Mouse (Mus musculus) small intestine, adult 2 months (tissue): ENCODE measurements around the gene Fpr1.
"Not testable (repeated sequence)": the region's sequence is repeated elsewhere in the genome, so short reads cannot be mapped to it uniquely, and the experiment has no call there.

Source experiments
- CTCF ChIP-seq: fragments of 200-500 bp; IDR thresholded peaks from 2 replicates; pipeline ENCODE4 v1.5.1; 2012; ENCODE audit warnings: low read depth, mild to moderate bottlenecking, control low read depth, inconsistent platforms, low read length, moderate library complexity, mixed read lengths; ENCODE audit not compliant: insufficient replicate concordance, insufficient read length; ENCODE audit errors: extremely low read depth
- POLR2A ChIP-seq: fragments of 200-500 bp; IDR thresholded peaks from 2 replicates; pipeline ENCODE4 v1.6.1; 2012; ENCODE audit warnings: low read depth, mild to moderate bottlenecking, control low read depth, inconsistent platforms, low read length, moderate library complexity

GRCm38 (mm10) chr17:17844606-17845005 is 39.1 kb downstream of the Fpr1 start:
- TF ChIP-seq POLR2A, CTCF: not testable (repeated sequence)
